Mouse (Mus musculus): ENCODE data around the gene Fam83f. TPM values are rescaled to one million over a fixed set of nuclear protein-coding genes. Genes with fewer than 3 reads are reported as not detected.

The Fam83f gene
- polyA plus RNA-seq, 2 experiments, result 0.81 to 1.2 TPM

DNA sequence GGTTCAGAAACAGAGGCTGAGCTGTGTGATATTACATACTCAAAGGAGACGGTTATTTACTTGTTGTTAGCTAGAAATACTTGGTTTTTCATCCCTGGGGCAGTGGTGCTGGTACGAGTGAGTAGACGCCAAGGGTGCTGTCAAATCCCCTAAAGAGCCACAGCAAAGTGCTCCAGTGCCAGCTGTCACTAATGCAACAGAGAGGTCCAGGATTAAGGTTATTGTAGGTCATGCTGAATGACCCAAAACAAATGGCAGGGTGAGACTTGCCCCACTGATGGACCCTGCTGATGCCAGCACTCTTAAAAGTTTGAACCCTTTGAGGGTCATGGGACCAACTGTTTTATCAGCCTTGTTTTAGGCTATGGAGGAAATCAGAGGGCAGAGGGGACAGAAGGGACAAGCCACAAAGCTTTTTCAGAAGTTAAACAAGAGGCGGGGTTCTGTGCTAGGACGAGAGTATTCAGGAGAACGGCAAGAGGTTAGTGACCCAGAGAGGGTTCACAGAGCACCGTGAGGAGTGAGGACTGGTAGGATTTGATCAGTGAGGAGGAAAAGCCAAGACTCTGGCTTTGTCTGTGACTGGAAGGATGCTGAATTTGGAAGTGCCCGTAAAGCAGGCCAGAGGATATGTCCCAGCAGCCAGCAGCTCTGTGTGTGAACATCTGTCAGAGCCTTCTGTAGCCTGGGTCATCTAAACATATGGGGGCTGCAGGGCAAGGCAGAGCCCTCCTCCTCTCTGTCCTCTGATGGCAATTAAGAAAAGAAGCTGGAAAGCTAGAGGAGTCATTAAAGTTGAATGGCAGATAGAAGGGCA lies 13.3 kb downstream of the Fam83f start:
- Histone ChIP-seq H3K4me1 (replicated peaks; ENCODE audit: control insufficient read depth in 2 of 2, insufficient read depth in 2 of 2, low read length in 1 of 2) (peaks cover 7 to 15% of the 10 kb centered on the region in 2 experiments), H3K4me2 (ENCODE audit: low read depth) (no peak overlapping the region), H3K9ac (replicated peaks) (no peak overlapping the region), H3K27ac (no peak overlapping the region), H3K27me3 (ENCODE audit: control insufficient read depth, insufficient read depth, low read length) (no peaks in the 10 kb centered on the region; the same call in 1 of the 2 replicates), H3K4me3 (ENCODE audit: insufficient read depth in 1 of 2, low read depth in 2 of 2, low read length in 2 of 2) (no peak overlapping the region), H3K9me3 (ENCODE audit: control insufficient read depth, low read length) (no peaks in the 10 kb centered on the region), H3K36me3 (replicated peaks; ENCODE audit: control insufficient read depth, insufficient read depth, low read depth) (no peaks in the 10 kb centered on the region)
- TF ChIP-seq EP300 (IDR thresholded peaks at IDR 0.05; ENCODE audit: low read depth) (no peak), CTCF (IDR thresholded peaks at IDR 0.05; ENCODE audit: low read depth) (no peak)
- DNase-seq (ENCODE audit: low read depth in 3 of 3, low spot score in 3 of 3) (no peak), ATAC-seq (ENCODE audit: insufficient read depth) (no peak)
- WGBS (ENCODE audit: insufficient replicate concordance), result 37% methylated on average over 8 of the region's 8 CpGs

DNA sequence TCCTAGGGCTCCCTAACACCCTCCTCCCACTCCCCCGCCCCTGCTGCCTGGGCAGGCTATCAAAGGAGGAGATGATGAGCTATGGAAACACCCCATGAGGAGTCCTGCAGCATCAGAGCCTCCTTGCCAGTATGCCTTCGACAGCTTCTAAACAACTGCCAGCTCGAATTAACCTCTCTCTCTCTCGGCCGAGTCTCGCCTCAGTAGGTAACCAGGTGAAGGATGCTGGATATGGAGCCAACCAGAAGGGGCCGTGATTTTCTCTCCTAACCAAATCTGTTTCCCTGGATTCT lies 13.9 kb downstream of the Fam83f start:
- Histone ChIP-seq H3K4me2 (ENCODE audit: low read depth) (no peak overlapping the region), H3K4me3 (ENCODE audit: insufficient read depth in 1 of 2, low read depth in 2 of 2, low read length in 2 of 2) (no peak overlapping the region), H3K4me1 (replicated peaks; ENCODE audit: control insufficient read depth in 2 of 2, insufficient read depth in 2 of 2, low read length in 1 of 2) (peaks cover 7 to 15% of the 10 kb centered on the region in 2 experiments), H3K27me3 (ENCODE audit: control insufficient read depth, insufficient read depth, low read length) (no peaks in the 10 kb centered on the region; the same call in 1 of the 2 replicates), H3K9ac (replicated peaks) (no peak overlapping the region), H3K9me3 (ENCODE audit: control insufficient read depth, low read length) (no peaks in the 10 kb centered on the region), H3K36me3 (replicated peaks; ENCODE audit: control insufficient read depth, insufficient read depth, low read depth) (no peaks in the 10 kb centered on the region), H3K27ac (no peak overlapping the region)
- DNase-seq (ENCODE audit: low read depth in 3 of 3, low spot score in 3 of 3), result no peak
- no peak for ATAC-seq (ENCODE audit: insufficient read depth)
- 47% methylated on average over 7 of the region's 7 CpGs for WGBS (ENCODE audit: insufficient replicate concordance)
- TF ChIP-seq EP300 (IDR thresholded peaks at IDR 0.05; ENCODE audit: low read depth) (no peak), CTCF (IDR thresholded peaks at IDR 0.05; ENCODE audit: low read depth) (no peak)

DNA sequence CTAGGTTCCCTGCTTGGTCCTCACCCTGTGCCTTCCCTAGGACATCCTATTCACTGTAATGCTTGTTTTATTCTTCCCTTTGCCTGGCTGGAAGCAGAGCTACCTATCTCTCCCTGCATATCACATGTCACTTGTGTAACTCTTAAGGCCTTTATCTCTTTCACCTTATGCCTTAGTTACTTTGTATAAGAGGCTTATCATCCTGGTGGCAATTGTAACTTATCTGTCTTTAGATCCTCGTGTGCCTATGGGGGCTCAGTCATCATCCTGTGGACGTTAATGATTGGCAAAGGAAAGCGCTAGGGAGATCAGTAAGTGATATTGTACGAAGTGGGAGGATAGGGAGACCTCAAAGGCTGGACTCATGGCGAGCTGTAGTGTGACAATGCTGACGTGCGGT lies 16.9 kb downstream of the Fam83f start:
- peak; percentile 45; the same call in 1 of the 2 replicates for ATAC-seq (ENCODE audit: insufficient read depth)
- Histone ChIP-seq H3K36me3 (replicated peaks; ENCODE audit: control insufficient read depth, insufficient read depth, low read depth) (no peaks in the 10 kb centered on the region), H3K27me3 (ENCODE audit: control insufficient read depth, insufficient read depth, low read length) (no peaks in the 10 kb centered on the region; the same call in 1 of the 2 replicates), H3K9ac (replicated peaks) (no peak overlapping the region), H3K4me2 (ENCODE audit: low read depth) (no peak overlapping the region), H3K4me3 (ENCODE audit: insufficient read depth in 1 of 2, low read depth in 2 of 2, low read length in 2 of 2) (no peak overlapping the region), H3K27ac (no peak overlapping the region), H3K4me1 (replicated peaks; ENCODE audit: control insufficient read depth in 2 of 2, insufficient read depth in 2 of 2, low read length in 1 of 2) (peaks cover 7 to 8% of the 10 kb centered on the region in 2 experiments), H3K9me3 (ENCODE audit: control insufficient read depth, low read length) (no peaks in the 10 kb centered on the region)
- WGBS (ENCODE audit: insufficient replicate concordance), result 21% methylated on average over 7 of the region's 7 CpGs
- no peak for TF ChIP-seq CTCF (IDR thresholded peaks at IDR 0.05; ENCODE audit: low read depth)
- TF ChIP-seq EP300 (IDR thresholded peaks at IDR 0.05; ENCODE audit: low read depth), result peak; percentile 44
- no peak for DNase-seq (ENCODE audit: low read depth in 3 of 3, low spot score in 3 of 3)

DNA sequence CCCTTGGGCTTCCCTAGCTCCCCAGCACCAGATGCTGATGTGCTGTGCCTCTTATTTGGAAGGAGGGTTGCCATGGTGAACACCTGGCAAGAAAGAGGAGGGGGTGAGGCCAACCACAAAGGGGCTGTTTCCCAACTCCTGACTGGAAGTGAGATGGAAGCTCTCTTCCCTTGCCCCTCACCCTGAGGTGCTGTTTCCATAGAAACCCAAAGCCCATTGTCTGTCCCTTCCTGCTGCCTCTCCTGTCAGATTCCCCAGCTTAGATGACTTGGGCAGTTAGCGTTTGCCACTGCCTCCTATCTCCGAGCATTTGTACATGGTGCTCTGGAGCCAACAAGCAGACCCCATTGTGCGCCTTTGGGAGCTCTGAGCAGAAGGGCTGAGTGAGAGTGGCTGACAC lies 21.8 kb downstream of the Fam83f start:
- no peaks in the 10 kb centered on the region for H3K27me3 ChIP-seq (ENCODE audit: control insufficient read depth, insufficient read depth, low read length)
- no peaks in the 10 kb centered on the region for H3K36me3 ChIP-seq (replicated peaks; ENCODE audit: control insufficient read depth, insufficient read depth, low read depth)
- no peak for TF ChIP-seq CTCF (IDR thresholded peaks at IDR 0.05; ENCODE audit: low read depth)
- no peak for TF ChIP-seq EP300 (IDR thresholded peaks at IDR 0.05; ENCODE audit: low read depth)
- ATAC-seq (ENCODE audit: insufficient read depth), result no peak
- no peak overlapping the region for H3K4me2 ChIP-seq (ENCODE audit: low read depth)
- peaks cover 3 to 4% of the 10 kb centered on the region in 2 experiments for H3K4me1 ChIP-seq (replicated peaks; ENCODE audit: control insufficient read depth in 2 of 2, insufficient read depth in 2 of 2, low read length in 1 of 2)
- no peak overlapping the region for H3K4me3 ChIP-seq (ENCODE audit: insufficient read depth in 1 of 2, low read depth in 2 of 2, low read length in 2 of 2)
- H3K9me3 ChIP-seq (ENCODE audit: control insufficient read depth, low read length), result no peaks in the 10 kb centered on the region
- no peak overlapping the region for H3K9ac ChIP-seq (replicated peaks)
- DNase-seq (ENCODE audit: low read depth in 3 of 3, low spot score in 3 of 3), result no peak
- no peak overlapping the region for H3K27ac ChIP-seq
- WGBS (ENCODE audit: insufficient replicate concordance), result 37% methylated on average over 3 of the region's 3 CpGs

DNA sequence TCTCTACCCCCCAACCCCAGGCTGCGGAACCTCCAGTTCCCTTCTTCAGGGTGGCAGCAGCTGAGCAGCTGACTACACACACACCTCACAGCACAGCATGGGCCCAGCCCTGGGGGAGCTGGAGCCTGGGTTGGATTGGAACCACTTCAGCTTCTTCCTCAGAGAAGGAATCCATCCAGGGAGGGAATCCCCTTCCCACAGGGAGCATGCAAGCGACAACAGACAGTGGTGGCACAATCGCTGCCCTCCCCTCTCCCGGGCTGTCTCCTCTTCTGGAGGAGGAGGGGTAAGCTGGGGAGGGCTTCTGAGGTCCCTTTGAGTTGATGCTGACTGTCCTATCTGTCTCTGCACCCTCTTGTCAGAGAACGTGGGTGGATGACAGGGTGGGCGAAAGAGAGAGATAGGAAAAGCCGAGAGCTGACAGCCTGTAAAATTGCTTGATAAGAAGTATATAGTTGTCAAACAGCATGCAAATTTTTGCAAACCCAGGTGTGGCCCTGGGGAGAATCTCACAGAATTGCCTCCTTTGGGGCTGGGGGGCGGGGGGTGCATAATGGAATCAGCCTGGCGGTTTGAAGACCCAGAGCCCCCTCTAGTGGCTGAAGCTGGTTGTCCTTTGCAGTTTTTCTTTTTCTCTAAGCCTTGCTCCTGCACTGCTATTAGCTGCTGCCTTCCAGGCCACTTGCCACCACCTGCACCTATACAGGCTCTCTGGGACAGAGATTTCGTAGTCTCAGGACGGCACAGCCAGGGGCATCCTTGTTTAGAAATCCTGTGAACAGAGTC lies 22.7 kb downstream of the Fam83f start:
- Histone ChIP-seq H3K36me3 (replicated peaks; ENCODE audit: control insufficient read depth, insufficient read depth, low read depth) (no peaks in the 10 kb centered on the region), H3K4me1 (replicated peaks; ENCODE audit: control insufficient read depth in 2 of 2, insufficient read depth in 2 of 2, low read length in 1 of 2) (no peaks in the 10 kb centered on the region; a peak in 1 of 4 replicates), H3K9ac (replicated peaks) (no peak overlapping the region), H3K4me3 (ENCODE audit: insufficient read depth in 1 of 2, low read depth in 2 of 2, low read length in 2 of 2) (no peak overlapping the region), H3K9me3 (ENCODE audit: control insufficient read depth, low read length) (no peaks in the 10 kb centered on the region), H3K27me3 (ENCODE audit: control insufficient read depth, insufficient read depth, low read length) (no peaks in the 10 kb centered on the region), H3K4me2 (ENCODE audit: low read depth) (no peak overlapping the region), H3K27ac (no peak overlapping the region)
- DNase-seq (ENCODE audit: low read depth in 3 of 3, low spot score in 3 of 3) (no peak), ATAC-seq (ENCODE audit: insufficient read depth) (no peak)
- no peak for TF ChIP-seq EP300 (IDR thresholded peaks at IDR 0.05; ENCODE audit: low read depth)
- peak; percentile 82 for TF ChIP-seq CTCF (IDR thresholded peaks at IDR 0.05; ENCODE audit: low read depth)
- WGBS (ENCODE audit: insufficient replicate concordance), result 17% methylated on average over 11 of the region's 11 CpGs
